Mouse (Mus musculus) WW6 (cell line): ENCODE results near the gene Triobp.

ENCODE experiments used
- DNase-seq: peaks from one replicate; pipeline ENCODE4 v3.0.0-alpha.2; 2013; ENCODE audit warnings: low read depth, low spot score

Gene Triobp

DNA sequence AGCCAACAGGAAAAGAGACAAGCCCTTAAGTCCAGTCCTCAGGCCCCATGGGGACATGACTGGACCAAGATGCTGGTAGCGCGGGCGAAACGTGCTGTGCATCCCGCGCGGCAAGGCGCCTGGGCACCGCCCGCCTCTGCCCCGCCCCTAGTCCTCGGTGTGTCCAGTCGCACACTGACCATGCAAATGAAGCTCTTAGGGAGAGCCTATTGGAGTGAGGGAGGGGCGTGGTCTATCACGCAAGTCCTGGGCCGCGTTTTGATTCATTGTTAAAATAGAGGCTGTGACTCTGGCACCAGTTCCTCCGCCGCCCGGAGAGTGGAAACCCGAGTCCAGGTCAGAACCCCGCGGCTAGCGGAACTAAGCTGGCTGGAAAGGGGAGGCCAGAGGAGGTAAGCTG lies at the start of gene Triobp:
Triobp (plus strand) TSS at position 68 of the 400 bp plus-strand sequence.
- no peak for DNase-seq

DNA sequence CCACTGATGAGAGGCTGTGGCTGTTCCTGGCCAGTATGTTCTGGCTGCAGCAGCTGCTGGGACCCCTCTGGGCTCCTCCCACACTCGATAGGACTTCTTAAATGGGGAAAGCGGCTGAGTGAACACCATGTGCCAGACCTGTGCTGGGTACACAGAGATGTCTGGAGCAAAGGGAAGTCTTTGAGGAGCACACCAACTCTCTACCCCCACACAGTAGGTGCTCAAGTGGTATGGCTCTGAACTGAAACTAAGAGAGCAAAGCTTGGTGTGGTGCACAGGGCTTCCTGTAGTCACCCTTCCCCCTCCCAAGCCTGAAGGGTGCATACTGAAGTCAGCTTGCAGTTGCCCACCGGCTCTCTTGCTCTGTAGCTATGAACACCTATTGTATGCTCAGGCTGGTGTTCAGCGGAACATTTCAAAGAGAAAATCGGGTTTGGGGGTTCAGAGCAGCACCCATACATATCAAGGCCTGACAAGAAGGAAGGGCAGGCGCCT lies 49.0 kb upstream of the Triobp start:
- DNase-seq: no peak

DNA sequence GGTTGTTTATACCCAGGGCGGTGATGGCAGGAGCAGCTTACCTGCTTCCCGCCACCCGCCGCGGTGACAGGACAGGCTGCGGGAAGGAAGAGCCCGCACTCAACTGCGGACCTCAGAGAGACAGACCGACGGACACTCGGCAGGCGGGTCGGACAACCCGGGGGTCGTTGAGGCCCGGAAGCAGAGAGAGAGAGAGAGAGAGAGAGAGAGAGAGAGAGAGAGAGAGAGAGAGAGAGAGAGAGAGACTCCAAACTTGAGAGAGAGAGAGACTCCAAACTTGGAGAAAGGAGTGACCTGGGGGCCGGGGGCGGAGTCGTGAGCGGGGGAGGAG lies 48.1 kb upstream of the Triobp start, which contains the start of gene Gm49510:
Gm49510 (plus strand) TSS at position 259 of the 331 bp plus-strand sequence.
- no peak for DNase-seq

DNA sequence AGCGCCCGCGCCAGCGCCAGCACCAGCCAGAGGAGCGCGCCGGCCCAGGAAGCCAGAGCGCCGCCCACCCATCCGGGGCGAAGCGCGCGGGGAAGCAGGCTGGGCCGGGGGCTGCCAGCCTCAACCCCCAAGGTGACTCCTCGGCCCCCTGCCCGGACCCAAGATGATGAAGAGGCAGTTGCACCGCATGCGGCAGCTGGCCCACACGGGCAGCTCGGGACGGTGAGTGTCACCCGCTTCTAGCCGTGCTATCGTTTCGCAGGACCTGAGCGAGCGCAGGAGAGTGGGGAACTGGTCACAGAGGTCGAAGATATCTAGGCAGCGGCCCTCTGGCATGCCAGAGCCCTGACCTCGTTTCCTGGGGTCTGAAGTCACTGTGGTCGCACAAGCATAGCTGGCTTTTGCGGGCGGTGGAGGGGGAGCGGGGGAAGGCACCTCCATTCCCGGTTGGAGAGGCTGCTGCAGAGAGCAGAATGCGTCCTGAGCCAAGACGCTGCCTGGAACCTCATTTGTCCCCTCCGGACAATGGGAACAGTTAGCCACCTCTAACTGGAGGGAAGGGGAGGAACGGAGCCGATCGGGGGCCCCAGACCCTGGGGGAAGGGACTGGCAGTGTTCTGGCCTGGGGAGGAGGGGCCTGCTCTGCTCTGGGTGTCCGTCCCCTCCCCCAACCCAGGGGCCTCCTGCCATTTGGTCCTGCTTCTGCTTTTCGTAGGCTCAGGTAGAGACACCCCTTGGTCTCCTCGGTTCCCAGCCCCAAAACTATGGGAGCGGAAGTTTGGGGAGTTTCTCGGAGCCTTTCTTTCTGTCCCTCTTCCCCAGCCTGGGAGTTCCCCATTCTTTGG lies 47.6 kb upstream of the Triobp start, which contains the start of gene Sh3bp1:
Sh3bp1 (plus strand) TSS at position 29 of the 845 bp plus-strand sequence.
- no peak for DNase-seq

DNA sequence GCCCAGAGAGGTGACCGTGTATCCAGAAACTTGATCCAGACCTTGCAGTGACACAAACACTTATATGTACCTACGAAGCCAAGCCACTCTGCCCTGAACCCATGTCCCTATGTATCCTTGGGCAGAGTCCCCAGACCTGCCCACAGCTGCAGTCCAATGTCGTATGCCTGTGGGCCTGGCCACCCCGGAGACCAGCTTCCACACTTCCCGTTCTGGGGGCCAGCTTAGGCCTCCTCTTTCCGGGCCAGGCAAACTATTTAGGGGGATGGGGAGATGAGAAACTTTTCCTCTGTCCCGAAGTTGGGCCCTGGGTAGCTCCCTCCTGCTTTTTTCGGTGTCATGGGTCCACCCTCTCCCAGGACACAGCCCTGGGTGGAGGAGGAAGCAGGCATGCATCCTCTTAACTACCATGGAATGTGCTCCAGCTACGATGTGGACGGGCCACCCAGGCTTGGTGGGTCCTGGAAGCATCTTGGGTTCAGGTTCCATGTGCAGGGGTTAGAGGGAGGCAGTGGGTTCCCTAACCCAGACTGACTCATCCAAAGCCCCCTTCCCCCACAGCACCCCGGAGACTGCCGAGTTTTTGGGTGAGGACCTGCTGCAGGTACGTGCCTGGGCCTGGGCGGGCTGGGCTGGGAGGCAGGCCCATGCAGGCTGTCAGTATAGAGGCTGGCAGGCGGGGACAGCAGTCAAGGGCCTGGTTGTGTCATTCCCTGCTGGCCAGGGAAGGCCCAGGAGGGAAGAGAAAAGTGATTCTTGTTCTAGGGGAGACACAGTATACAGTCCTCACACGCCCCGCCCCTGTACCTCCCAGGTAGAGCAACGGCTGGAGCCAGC lies 46.7 kb upstream of the Triobp start:
- DNase-seq: no peak

DNA sequence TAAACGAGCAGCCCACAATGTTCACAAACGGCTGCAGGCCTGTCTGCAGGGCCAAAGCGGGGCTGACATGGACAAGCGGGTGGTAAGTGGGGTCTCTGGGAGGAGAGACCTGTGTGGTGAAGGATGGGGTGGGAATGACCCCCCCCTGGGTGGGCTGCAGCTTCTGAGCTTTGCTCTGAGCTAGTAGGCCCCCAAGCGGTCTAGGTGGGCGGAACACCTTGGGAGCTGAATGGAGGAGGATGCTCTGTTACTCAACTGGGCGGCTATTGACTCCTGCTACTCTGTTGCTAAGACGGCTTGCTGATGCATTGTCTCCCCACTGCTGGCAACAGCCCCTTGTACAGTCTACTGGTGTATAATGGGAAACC lies 46.1 kb upstream of the Triobp start:
- no peak for DNase-seq

DNA sequence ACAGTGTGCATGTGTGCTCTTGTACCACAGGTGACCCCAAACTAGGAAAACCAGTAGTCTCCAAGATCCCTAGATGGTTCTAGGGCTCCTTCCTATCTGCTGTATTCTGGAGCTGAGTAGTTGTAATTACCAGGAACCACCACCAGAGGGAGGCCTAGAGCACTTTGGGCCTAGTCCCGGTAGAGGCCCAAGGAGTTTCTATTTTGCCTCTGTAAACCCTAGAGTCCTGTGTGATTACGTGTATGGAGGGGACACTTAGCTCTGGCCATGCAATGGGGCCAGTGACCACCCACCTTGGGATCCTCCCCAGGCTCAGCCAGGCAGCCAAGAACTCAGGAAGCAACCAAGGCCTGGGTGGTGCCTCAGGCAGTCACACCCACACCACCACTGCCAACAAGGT lies 44.3 kb upstream of the Triobp start:
- DNase-seq: no peak

DNA sequence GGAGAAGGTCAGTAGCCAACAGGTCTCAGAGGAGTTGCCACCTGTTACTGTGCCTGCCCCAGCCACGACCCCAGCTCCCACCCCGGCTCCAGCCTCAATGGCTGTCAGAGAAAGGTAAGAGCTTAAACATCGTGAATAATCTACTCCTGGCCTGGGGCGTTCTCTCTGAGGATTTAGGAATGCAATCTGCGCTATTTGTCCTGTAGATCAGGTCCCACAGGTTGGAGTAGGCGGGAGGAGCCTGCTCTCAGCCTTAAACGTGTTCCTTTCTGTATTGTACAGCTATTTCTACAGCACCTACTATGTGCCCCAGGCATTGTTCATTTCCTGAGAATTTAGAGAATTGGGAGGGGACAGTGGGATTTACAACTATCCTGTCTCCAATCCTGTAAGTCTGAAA lies 39.1 kb upstream of the Triobp start:
- no peak for DNase-seq

DNA sequence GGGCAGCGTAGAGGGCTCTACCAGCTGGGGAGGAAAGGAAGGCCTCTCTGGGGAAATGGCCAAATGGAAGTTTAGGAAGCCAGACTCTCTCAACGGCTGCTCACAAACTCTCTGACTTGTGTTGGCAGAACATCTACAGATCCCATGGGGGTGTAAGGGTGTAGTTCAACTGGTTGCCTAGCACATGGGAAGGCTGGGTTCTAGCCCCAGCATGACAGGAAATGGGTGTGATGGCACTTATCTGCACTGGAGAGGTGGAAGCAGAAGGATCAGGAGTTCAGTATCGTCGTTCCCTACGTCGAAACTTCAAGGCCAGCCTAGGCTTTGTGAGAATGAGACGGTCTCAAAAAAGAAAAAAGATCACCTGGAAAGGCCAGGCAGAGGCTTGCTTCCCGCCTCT lies 38.5 kb upstream of the Triobp start:
- no peak for DNase-seq

DNA sequence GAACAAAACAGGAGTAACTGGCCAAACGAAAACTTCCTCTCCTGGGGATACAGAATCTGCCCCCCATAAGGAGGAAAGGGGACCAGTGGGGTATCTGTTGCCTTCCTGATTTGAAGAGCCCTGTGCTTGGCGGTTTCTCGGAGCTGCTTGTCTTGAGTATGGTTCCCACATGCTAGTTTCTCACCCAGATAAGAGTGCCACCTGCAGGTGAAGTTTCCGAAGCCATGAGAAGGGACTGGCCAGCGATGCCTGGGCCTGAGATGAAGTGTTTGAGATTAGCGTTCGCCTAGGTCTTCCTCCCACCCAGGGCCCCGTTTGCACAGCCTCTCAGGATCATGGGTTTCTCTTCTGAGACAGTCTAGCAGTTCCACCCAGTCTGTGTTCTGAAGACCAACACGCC lies 35.5 kb upstream of the Triobp start:
- no peak for DNase-seq

DNA sequence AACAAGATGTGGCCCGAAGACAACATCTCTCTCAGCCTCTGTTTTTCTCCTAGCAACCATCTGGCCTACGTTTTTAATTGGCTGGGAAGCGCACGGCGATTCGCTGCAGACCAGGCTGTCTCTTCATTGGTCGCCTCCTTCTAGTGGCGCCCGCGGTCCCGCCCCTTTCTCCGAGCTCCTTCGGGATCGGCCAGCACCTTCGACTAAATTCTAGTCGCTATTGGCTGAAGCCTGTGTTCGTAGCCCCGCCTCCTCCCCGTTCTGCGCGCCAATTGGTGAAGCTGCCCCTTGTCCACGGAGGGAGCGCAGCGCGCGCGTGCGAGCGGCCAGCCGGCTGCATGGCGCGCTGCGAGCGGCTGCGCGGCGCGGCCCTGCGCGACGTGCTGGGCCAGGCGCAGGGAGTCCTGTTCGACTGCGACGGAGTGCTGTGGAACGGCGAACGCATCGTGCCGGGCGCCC lies 33.9 kb upstream of the Triobp start, which contains the start of gene Pdxp:
Pdxp (plus strand) TSS at position 288 of the 459 bp plus-strand sequence.
- peak; percentile 95 for DNase-seq

DNA sequence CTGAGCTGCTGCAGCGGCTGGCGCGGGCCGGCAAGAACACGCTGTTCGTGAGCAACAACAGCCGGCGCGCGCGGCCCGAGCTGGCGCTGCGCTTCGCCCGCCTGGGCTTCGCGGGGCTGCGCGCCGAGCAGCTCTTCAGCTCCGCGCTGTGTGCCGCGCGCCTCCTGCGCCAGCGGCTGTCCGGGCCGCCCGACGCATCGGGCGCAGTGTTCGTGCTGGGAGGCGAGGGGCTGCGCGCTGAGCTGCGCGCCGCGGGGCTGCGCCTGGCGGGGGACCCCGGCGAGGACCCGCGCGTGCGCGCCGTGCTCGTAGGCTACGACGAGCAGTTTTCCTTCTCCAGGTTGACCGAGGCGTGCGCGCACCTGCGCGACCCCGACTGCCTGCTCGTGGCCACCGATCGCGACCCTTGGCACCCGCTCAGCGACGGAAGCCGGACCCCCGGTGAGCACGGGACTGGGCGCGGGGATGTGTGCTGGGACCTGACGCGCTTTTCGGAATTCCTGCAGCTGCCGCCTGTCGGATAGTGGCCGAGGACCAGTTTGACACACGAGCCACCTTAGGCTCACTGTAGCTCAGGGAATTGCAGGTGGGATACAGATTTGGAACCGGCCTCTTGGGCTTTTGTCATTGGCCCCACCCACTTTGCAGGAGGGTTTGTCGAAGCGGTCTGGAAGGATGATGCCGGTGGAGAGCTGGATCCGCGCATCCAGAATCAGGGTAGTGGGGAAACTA lies 33.3 kb upstream of the Triobp start:
- DNase-seq: no peak

DNA sequence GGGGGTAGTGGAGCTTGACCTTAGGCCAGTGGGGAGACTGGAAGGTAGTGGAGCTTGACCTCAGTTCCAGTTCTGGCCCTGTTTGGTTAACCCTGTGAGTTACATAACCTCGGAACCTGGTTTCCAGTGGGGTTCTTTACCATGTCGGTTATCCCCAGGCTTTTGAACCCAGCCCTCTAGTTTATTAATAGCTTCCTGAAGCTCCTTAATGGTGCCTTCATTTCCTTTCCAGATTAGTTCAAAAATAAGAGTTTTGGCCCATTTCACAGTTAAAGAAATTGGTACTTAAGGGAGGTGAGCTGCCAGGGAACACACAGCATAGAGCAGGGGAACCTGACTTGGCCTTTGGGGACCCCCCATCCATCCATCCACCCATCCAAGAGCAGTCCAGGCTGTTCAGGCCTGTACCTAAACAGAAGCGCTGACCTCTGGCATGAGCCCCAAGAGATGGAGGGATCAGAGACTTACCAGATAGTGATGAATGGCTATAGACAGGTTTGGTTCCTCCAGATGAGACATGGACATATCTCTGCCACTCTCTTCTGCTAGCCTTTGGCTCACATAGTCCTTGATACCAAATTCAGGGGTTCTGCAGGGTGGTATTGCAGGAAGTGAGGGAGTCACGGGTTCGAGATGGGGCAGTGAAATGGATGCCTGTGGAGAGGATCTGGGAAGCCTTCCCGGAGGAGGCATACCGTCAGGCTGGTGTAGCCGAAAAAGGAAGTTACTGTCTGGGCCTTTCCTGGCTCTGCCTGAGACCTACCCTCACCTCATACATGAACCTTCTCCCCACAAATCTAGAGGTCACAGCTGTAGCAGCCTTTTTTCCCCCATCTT lies 32.5 kb upstream of the Triobp start:
- DNase-seq: no peak

DNA sequence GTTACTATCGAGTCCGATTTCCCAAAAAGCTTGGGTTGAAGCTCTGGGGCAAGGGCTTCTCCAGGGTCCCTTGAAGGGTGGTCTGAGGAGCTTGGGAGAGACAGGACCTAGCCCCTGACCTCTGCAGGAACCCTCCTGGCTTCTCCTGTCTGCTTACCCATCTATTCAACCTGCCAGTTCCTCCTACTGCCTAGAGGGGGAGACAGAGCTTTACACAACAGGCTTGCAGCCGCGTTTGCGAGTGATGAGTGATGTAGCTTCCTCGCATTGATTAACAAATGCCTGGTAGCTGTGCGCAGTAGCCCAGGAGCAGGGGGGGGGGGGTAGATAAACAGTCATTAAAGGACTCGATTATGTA lies 31.9 kb upstream of the Triobp start:
- DNase-seq: no peak

DNA sequence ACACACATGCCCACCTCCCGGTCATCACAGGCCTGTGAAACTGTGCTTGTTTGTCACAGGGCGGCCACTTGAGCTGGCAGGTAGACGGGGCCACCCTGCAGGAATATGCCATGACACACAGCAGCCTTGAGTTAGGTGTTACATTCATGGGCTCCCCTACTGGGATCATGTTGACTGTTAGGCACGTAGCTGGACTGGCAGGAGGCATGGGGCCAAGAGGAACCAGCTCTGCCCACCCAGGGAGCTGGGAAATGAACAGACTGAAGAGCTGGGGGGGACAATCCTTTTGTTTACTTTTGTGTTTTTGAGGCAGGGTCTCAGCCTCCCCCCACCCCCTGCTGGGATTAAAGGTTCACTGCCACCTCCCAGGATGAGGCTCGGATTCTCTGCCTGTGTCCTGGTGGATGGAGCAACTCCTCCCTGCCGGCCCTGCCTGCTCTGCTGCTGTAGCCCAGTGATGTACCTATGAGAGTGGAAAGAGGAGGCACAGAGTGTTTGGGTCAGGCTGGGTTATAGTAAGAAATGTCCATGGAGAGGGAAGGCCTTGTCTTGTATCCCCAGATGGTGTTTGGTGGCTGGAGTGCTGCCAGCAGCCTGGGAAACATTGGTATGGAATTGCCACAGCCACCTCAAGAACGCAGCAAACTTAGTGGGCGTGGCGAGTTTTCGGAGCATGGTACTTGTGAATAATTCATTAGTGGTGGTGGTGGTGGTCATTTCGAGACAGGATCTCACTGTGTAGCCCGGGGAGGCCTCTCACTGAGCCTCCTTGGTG lies 31.3 kb upstream of the Triobp start:
- no peak for DNase-seq

DNA sequence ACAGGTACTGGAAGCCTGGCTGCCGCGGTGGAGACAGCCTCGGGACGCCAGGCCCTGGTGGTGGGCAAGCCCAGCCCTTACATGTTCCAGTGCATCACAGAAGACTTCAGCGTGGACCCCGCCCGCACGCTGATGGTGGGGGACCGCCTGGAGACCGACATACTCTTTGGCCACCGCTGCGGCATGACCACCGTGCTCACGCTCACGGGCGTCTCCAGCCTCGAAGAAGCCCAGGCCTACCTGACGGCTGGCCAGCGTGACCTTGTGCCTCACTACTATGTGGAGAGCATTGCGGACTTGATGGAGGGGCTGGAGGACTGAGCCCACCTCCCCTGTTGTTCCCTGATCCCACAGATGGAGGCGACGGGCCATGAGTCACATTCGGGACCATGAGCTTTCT lies 29.4 kb upstream of the Triobp start:
- no peak for DNase-seq

DNA sequence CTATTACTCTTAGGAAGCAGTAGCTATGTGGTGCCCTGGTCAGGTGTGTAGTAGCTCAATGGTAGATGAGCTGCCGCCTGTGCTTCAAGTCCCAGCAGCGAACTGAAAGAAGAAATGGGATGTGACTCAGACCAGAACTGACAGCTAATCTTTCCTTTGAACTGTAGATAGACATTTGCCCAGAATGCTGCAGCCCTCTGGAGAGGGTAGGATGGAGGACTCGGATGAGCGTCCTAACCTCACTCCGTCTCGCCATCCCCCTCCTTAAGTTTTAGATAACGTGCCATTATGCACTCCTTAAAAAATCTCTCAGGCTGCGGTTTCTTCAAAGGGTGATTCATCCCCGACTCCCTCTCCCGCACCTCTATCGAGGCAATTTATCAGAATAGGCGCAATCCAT lies 27.6 kb upstream of the Triobp start:
- no peak for DNase-seq

DNA sequence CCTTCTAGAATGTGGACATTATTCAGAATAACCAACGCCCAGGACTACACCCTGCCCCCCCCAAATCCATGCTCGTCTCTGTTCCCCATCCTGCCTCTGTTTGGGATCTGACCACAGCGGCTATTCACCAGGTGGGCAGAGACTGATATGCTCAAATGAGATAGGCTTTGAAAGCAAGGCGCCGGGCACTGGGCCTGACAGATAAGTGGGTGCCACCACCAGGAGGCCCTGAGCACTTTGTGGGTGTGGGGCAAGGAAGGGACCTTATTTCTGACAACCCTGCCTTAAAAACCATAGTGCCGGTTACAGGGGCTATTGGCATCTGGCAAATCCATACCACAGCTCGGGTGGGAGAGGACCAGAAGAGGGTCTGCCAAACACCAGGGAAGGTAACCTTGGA lies 24.8 kb upstream of the Triobp start:
- DNase-seq: no peak

DNA sequence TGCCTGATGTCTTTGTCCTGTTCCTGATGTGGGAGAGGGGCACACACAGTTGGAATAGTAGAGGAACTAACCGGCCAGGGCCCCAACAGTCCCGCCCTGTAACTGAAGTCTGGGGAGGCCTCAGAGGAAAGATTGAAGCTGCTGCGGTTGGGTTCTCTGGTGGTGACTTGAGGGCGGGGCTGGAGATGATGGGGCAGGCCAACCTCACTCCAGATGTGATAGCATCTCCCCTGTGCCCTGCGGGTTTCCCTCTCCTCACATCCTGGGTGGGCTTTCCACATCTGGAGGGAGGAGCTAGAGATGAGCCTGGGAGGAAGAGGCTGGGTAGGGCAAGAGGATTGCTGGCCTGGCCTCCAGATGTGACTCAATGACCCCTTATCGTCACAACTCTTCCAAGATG lies 23.9 kb upstream of the Triobp start:
- DNase-seq: no peak

DNA sequence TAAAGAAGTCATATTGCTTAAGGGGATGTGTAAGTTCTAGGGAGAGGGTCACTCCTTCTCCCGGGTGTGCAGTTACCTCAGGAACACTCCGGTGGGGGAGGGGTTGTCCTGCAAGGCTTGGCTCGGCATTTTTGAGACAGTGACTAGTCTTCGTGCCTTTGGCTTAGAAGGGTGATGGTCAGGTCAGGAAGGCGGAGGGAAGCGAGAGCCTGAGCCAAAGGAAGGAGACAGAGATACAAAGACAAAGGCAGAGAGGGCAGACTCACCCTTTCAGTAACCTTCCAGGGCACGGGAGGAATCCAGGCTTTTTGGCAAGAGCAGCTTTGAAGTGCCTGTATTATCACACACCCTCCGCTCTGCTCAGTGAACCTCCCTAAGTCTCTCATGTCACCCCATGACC lies 22.4 kb upstream of the Triobp start:
- DNase-seq: no peak
